Mouse (Mus musculus): ENCODE measurements around the gene Eapp.

GRCm38 (mm10) chr12:54643320-54643892 lies 52.3 kb downstream of the Eapp start:
- TF ChIP-seq CTCF (IDR thresholded peaks at IDR 0.05; ENCODE audit: low read depth) (no peak), EP300 (optimal IDR thresholded peaks at IDR 0.05) (no peak)

All from stomach, postnatal 0 days (tissue).